Mouse (Mus musculus) left cerebral cortex, postnatal 10 days (tissue): ENCODE results near the gene Actr2. TPM values are rescaled to one million over a fixed set of nuclear protein-coding genes. Genes with fewer than 3 reads are reported as not detected.
"Not testable (repeated sequence)": the region's sequence is repeated elsewhere in the genome, so short reads cannot be mapped to it uniquely, and the experiment has no call there.

ENCODE experiments used
- DNase-seq, 2 experiments: peaks; one replicate each; pipeline ENCODE4 v3.0.0; 2021 to 2022; ENCODE audit warnings: low spot score in 2 of 2, mixed read lengths in 1 of 2; ENCODE audit errors: extremely low spot score in 1 of 2
- intact Hi-C: fragments of 180-260 bp; cut with DNase I; formaldehyde crosslinking; loops from one replicate; pipeline ENCODE4 v1.15.1; 2025
- total RNA-seq, 2 experiments: library from RNA; stranded (reverse); gene quantifications; 2 replicates each; pipeline ENCODE4 v1.2.3; 2021

Gene Actr2
- 100 to 1,000 TPM; 316 to 321 TPM for total RNA-seq

- intact Hi-C loops: no loop called here
- DNase-seq: peak; percentile 92 to 98
Measured at GRCm38 (mm10) chr11:20112741-20113480, at the start of gene Actr2. Gene Actr2 (minus strand): TSS chr11:20112913.

GRCm38 (mm10) chr11:20158879-20159278, 46.2 kb upstream of the Actr2 start:
- intact Hi-C loops: no loop called here
- DNase-seq: no peak

GRCm38 (mm10) chr11:20153542-20153941, 40.8 kb upstream of the Actr2 start:
- DNase-seq, intact Hi-C loops: not testable (repeated sequence)

- intact Hi-C loops: no loop called here
- DNase-seq: no peak
Measured at GRCm38 (mm10) chr11:20152107-20152901, 39.6 kb upstream of the Actr2 start.

- intact Hi-C loops: no loop called here
- DNase-seq: no peak
Measured at GRCm38 (mm10) chr11:20151290-20151689, 38.6 kb upstream of the Actr2 start.

- no peak for DNase-seq
- intact Hi-C loops: no loop called here
Measured at GRCm38 (mm10) chr11:20149936-20150335, 37.2 kb upstream of the Actr2 start.

GRCm38 (mm10) chr11:20145383-20145782, 32.7 kb upstream of the Actr2 start:
- intact Hi-C loops: no loop called here

GRCm38 (mm10) chr11:20144536-20145263, 32.0 kb upstream of the Actr2 start:
- no peak for DNase-seq
- intact Hi-C loops: no loop called here

More at GRCm38 (mm10) chr11:20145383-20145782, 32.7 kb upstream of the Actr2 start:
- DNase-seq: no peak

- intact Hi-C loops, DNase-seq: not testable (repeated sequence)
Measured at GRCm38 (mm10) chr11:20143687-20144086, 31.0 kb upstream of the Actr2 start.

- intact Hi-C loops: no loop called here
- DNase-seq: no peak
Measured at GRCm38 (mm10) chr11:20142516-20142915, 29.8 kb upstream of the Actr2 start.

GRCm38 (mm10) chr11:20140286-20140685, 27.6 kb upstream of the Actr2 start:
- intact Hi-C loops: no loop called here
- no peak for DNase-seq

GRCm38 (mm10) chr11:20139711-20140110, 27.0 kb upstream of the Actr2 start:
- DNase-seq: no peak
- intact Hi-C loops: no loop called here

- no peak for DNase-seq
- intact Hi-C loops: no loop called here
Measured at GRCm38 (mm10) chr11:20138498-20139208, 25.9 kb upstream of the Actr2 start.

- no peak for DNase-seq
- intact Hi-C loops: no loop called here
Measured at GRCm38 (mm10) chr11:20137872-20138271, 25.2 kb upstream of the Actr2 start.

- no peak for DNase-seq
- intact Hi-C loops: no loop called here
Measured at GRCm38 (mm10) chr11:20136314-20136713, 23.6 kb upstream of the Actr2 start.

- not testable (repeated sequence) for DNase-seq
- intact Hi-C loops: loop anchor here (5.0 kb wide), 2 partner anchors 112 to 267 kb away; partner anchors contain the start of gene Cep68
Measured at GRCm38 (mm10) chr11:20134869-20135268, 22.2 kb upstream of the Actr2 start.

GRCm38 (mm10) chr11:20133721-20134120, 21.0 kb upstream of the Actr2 start:
- intact Hi-C loops: loop anchor here (5.0 kb wide), 2 partner anchors 114 to 269 kb away; partner anchors contain the start of gene Cep68
- no peak for DNase-seq

- intact Hi-C loops: loop anchor here (5.0 kb wide), 2 partner anchors 114 to 269 kb away; partner anchors contain the start of gene Cep68
- peak; percentile 77 to 82 for DNase-seq
Measured at GRCm38 (mm10) chr11:20132955-20133562, 20.3 kb upstream of the Actr2 start.
